Mouse (Mus musculus) kidney, embryonic 14.5 days (tissue): ENCODE measurements at regions not wholly inside any gene's neighbourhood (a gene's known extent, or its start where the extent isn't known, plus 50 kb on each side); places are given as distances from the start of the nearest gene placed in this dataset.

Experiments
- ATAC-seq: fragments of 200-750 bp; cut with Nextera tagmentation; 2 replicates; pipeline ENCODE4 v1.8.0; 2017; ENCODE audit warnings: moderate number of reproducible peaks, mild to moderate bottlenecking, moderate TSS enrichment, moderate library complexity; ENCODE audit not compliant: low FRiP score, low TSS enrichment
- H3K27ac ChIP-seq: fragments of 300-500 bp; sonication (generic); 2 replicates; pipeline ENCODE4 v1.5.1; 2014; ENCODE audit warnings: low read depth, mild to moderate bottlenecking, low read length, moderate library complexity, mixed read lengths
- H3K27me3 ChIP-seq: fragments of 300-500 bp; sonication (generic); 2 replicates; pipeline ENCODE4 v1.6.1; 2014; ENCODE audit warnings: mild to moderate bottlenecking, low read length; ENCODE audit not compliant: control insufficient read depth, insufficient read depth
- H3K36me3 ChIP-seq: fragments of 300-500 bp; sonication (generic); 2 replicates; pipeline ENCODE4 v1.6.1; 2014; ENCODE audit warnings: low read length, mixed read lengths; ENCODE audit not compliant: control insufficient read depth, insufficient read depth
- H3K4me1 ChIP-seq: fragments of 300-500 bp; sonication (generic); 2 replicates; pipeline ENCODE4 v1.6.1; 2014; ENCODE audit warnings: low read length, mixed read lengths; ENCODE audit not compliant: control insufficient read depth, insufficient read depth
- H3K4me2 ChIP-seq: fragments of 300-500 bp; sonication (generic); replicated peaks from 2 replicates; pipeline ENCODE4 v1.6.1; 2014; ENCODE audit warnings: low read depth, mild to moderate bottlenecking, low read length
- H3K4me3 ChIP-seq: fragments of 300-500 bp; sonication (generic); 2 replicates; pipeline ENCODE4 v1.5.1; 2014; ENCODE audit warnings: mild to moderate bottlenecking, low read length
- H3K9ac ChIP-seq: fragments of 300-500 bp; sonication (generic); 2 replicates; pipeline ENCODE4 v1.6.1; 2014; ENCODE audit warnings: low read depth, mild to moderate bottlenecking, low read length, moderate library complexity
- H3K9me3 ChIP-seq: fragments of 300-500 bp; sonication (generic); 2 replicates; pipeline ENCODE4 v1.6.1; 2016; ENCODE audit warnings: low read length; ENCODE audit not compliant: control insufficient read depth
- WGBS: fragments of 180-500 bp; shearing (Covaris S2); extraction: QIAGEN DNeasy Blood & Tissue Kit; methylation state at CpG from one replicate; pipeline ENCODE4 v1.1.7; 2014; 5-methylcytosine and 5-hydroxymethylcytosine counted together

DNA sequence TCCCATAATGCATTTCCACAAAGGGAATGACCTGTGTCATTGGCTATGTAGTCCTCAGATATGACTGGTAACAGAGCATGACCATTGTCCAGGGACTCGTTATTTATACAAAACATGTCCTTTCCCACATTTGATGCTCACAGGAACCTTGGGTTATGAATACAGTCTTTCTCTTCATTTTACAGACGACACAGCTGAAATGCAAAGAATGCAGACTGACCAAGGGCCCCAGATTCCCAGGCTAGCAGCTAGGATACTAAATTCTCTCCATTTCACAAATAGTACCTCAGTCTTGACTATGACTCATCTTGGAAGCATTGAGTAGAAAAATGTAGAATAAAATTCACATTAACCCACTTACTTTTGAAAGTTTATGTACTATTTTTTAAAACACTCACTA lies 182.7 kb upstream of the Sox4 start:
- Histone ChIP-seq H3K36me3 (no peaks in the 10 kb centered on the region), H3K4me1 (no peaks in the 10 kb centered on the region), H3K9me3 (0 out of 2 replicates have a peak, but pooled peaks cover 2% of the 10 kb centered on the region), H3K27ac (no peak overlapping the region), H3K9ac (no peak overlapping the region), H3K4me3 (no peak overlapping the region), H3K27me3 (no peaks in the 10 kb centered on the region), H3K4me2 (no peak overlapping the region)
- no peak for ATAC-seq
- 81% methylated on average over 2 of the region's 2 CpGs for WGBS

DNA sequence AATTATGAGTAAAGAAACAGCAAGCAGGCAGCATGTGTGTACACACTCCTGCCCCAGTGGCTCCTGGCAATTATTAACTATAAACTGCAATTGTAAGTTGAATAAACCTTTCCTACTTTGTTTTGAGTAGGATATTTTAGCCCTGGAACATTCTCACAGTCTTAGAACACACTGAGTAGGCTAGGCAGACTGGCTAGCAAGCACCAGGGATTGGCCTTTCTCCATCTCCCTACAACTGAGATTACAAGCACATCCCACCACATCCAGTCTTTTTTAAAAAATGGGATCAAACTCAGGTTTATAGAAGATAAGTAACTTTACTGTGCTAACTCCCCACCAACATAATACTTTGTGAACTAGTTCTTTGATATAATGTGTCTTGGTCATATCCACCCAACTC lies 174.0 kb upstream of the Sox4 start:
- H3K27ac ChIP-seq: no peak overlapping the region
- no peak for ATAC-seq
- no peaks in the 10 kb centered on the region for H3K27me3 ChIP-seq
- no peak overlapping the region for H3K4me2 ChIP-seq
- H3K9ac ChIP-seq: no peak overlapping the region
- no peak overlapping the region for H3K4me3 ChIP-seq
- no peaks in the 10 kb centered on the region for H3K4me1 ChIP-seq
- no peaks in the 10 kb centered on the region for H3K9me3 ChIP-seq
- H3K36me3 ChIP-seq: no peaks in the 10 kb centered on the region

DNA sequence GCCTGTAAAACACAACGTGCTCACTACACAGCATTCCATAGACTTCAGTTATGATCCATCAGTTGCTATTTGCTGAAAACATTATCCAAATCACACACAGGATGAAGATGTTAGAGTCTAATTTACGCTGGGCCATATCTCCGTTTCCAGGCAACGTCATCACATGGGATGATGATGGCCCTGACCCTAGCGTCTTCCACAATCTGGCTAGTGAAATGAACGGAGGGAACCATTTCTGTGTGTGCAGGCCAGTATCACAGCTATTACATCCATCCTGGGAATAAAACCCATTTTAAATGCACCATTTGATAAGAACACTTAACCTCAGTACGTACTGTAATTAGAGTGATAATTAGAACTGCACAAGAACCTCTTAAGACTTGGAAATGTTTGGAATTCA lies 170.0 kb upstream of the Sox4 start:
- H3K4me3 ChIP-seq: no peak overlapping the region
- H3K27ac ChIP-seq: no peak overlapping the region
- H3K27me3 ChIP-seq: no peaks in the 10 kb centered on the region
- 85% methylated on average over 7 of the region's 7 CpGs for WGBS
- no peaks in the 10 kb centered on the region for H3K36me3 ChIP-seq
- H3K4me2 ChIP-seq: no peak overlapping the region
- no peaks in the 10 kb centered on the region for H3K9me3 ChIP-seq
- no peak for ATAC-seq
- H3K4me1 ChIP-seq: no peaks in the 10 kb centered on the region
- H3K9ac ChIP-seq: no peak overlapping the region

DNA sequence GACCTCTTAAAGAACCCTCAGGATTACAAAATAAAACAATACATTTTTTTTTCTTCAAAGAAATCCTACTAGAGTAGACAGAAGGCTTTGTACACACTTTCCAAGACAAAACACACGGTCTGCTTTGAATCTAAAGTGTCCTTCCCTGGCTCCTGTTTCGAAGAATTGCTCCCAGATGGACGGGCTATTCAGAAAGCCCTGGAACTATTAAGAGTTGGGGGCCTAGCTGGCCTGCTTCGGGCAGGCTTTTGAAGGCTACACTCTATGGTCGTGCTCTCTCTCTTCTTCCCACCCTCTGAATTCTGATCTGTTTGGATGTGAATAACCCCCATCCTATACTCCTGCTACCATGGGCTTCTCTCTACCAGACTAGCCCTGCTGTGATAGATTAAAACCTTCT lies 167.6 kb upstream of the Sox4 start:
- no peaks in the 10 kb centered on the region for H3K9me3 ChIP-seq

DNA sequence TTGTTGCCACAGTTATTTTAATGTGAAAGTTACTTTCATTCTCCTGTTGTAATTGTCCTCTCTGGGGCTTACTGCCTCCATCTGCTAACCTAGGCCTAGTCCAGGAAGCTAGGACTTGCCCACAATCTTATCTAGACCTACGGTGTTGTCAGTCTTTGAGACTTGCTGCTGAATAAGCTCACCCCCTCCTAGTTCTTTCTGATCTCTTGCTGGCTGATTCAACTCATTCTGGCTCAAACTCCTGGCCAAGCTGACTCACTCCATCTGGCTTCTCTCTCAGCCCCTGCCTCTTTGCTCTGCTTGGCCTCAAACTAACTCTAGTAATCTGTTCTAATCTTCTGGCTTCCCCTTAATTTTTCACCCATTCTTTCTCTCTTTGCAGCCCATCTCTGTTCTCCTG lies 165.8 kb upstream of the Sox4 start:
- H3K9me3 ChIP-seq: no peaks in the 10 kb centered on the region
- no peaks in the 10 kb centered on the region for H3K4me1 ChIP-seq
- no peak for ATAC-seq
- no peak overlapping the region for H3K9ac ChIP-seq
- H3K27ac ChIP-seq: no peak overlapping the region
- H3K4me3 ChIP-seq: no peak overlapping the region
- 87% methylated on average over 1 of the region's 1 CpGs for WGBS
- no peaks in the 10 kb centered on the region for H3K27me3 ChIP-seq
- H3K4me2 ChIP-seq: no peak overlapping the region
- no peaks in the 10 kb centered on the region for H3K36me3 ChIP-seq

More for the DNA sequence above, 167.6 kb upstream of the Sox4 start:
- H3K27ac ChIP-seq: no peak overlapping the region
- H3K27me3 ChIP-seq: no peaks in the 10 kb centered on the region
- no peaks in the 10 kb centered on the region for H3K4me1 ChIP-seq
- no peak overlapping the region for H3K4me2 ChIP-seq
- no peak overlapping the region for H3K4me3 ChIP-seq
- H3K36me3 ChIP-seq: no peaks in the 10 kb centered on the region
- ATAC-seq: no peak
- WGBS: 89% methylated on average over 5 of the region's 5 CpGs
- no peak overlapping the region for H3K9ac ChIP-seq

DNA sequence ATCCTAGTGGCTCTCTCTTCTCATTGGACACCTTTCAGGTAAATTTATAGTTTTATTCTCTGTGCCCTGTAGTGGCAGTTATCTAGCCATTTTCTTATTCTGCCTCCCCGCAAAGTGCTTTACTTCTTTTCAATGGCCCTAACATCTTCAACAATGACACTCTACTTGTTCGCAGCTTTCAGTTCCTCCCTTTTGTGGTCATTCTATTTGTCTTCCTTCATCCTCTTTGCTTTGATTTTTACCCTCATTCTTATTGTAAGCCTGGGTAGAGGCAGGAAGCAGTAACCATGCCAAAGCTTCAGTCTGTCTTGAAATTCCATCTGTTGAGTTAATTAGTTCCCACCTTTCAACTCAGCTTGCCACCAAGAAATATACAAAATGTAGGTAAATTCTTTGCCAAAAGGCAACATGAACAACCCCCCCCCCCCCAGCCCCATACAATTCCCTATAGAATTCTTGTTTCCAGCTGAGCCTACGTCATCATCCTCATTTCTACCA lies 161.5 kb upstream of the Sox4 start:
- H3K27ac ChIP-seq: no peak overlapping the region
- no peak for ATAC-seq
- H3K4me2 ChIP-seq: no peak overlapping the region
- no peak overlapping the region for H3K4me3 ChIP-seq
- 88% methylated on average over 3 of the region's 3 CpGs for WGBS
- no peaks in the 10 kb centered on the region for H3K27me3 ChIP-seq
- H3K4me1 ChIP-seq: no peaks in the 10 kb centered on the region
- no peaks in the 10 kb centered on the region for H3K9me3 ChIP-seq
- no peak overlapping the region for H3K9ac ChIP-seq
- no peaks in the 10 kb centered on the region for H3K36me3 ChIP-seq

DNA sequence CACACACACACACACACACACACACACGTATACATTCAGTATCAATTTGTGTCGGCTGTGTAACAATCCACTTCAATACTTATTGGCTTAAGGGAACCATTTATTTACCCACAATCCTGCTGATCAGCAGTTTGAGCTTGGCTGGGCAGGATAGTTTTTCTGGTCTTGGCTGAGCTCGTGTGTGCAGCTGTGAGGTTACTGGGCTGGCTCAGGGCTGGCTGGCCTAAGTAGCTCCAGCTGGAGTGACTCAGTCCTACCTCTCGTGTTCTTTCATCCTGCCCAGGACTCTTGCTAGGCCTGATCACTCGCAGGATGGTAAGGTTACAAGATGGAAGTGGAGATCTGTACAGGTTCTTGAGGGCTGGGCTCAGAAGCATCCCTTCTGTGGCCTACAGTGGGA lies 156.6 kb upstream of the Sox4 start:
- no peak overlapping the region for H3K27ac ChIP-seq
- no peaks in the 10 kb centered on the region for H3K27me3 ChIP-seq
- no peaks in the 10 kb centered on the region for H3K9me3 ChIP-seq
- H3K9ac ChIP-seq: no peak overlapping the region
- no peak overlapping the region for H3K4me3 ChIP-seq
- no peaks in the 10 kb centered on the region for H3K36me3 ChIP-seq
- H3K4me2 ChIP-seq: no peak overlapping the region
- no peaks in the 10 kb centered on the region for H3K4me1 ChIP-seq
- no peak for ATAC-seq
- WGBS: 55% methylated on average over 5 of the region's 5 CpGs

GRCm38 (mm10) chr13:29109064-29109856 lies 155.7 kb upstream of the Sox4 start:
- no peak overlapping the region for H3K4me2 ChIP-seq
- no peaks in the 10 kb centered on the region for H3K9me3 ChIP-seq
- no peaks in the 10 kb centered on the region for H3K27me3 ChIP-seq
- 84% methylated on average over 18 of the region's 18 CpGs for WGBS
- no peak overlapping the region for H3K4me3 ChIP-seq
- peak; percentile 35; the same call in 1 of the 2 replicates for ATAC-seq
- H3K9ac ChIP-seq: no peak overlapping the region
- no peaks in the 10 kb centered on the region for H3K4me1 ChIP-seq
- H3K27ac ChIP-seq: no peak overlapping the region
- no peaks in the 10 kb centered on the region for H3K36me3 ChIP-seq

DNA sequence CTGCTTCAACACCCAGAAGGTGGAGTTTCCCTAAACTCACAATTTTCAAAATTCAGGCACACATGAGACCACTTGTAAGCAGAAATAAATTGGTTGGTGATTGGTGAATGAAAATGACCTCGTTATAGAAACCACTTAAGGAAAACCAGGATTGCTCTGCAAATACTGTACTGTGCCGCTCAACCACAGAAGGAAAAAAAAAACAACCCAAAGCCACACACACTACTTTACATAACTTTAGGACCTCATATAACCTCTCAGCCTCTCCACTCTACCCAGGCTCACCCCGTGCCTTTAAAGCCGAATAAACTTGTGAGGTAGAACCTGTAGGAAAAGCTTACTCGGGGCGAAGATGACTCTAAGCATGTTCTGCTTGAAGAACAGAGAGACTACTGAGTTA lies 154.7 kb upstream of the Sox4 start:
- H3K27ac ChIP-seq: no peak overlapping the region
- no peaks in the 10 kb centered on the region for H3K9me3 ChIP-seq
- WGBS: 87% methylated on average over 6 of the region's 6 CpGs

More for the DNA sequence above, 154.7 kb upstream of the Sox4 start:
- Histone ChIP-seq H3K4me2 (no peak overlapping the region), H3K9ac (no peak overlapping the region), H3K36me3 (no peaks in the 10 kb centered on the region), H3K27me3 (no peaks in the 10 kb centered on the region), H3K4me3 (no peak overlapping the region), H3K4me1 (no peaks in the 10 kb centered on the region)
- no peak for ATAC-seq
